Comparison of ENCODE assay signal across 16 mouse cellular contexts in genomic region chr11:7473832-7474545, GRCm38 (mm10).
A peak's percentile ranks its signal among the peaks of the same experiment; 100 is the strongest.
DNase-seq lines count a peak whose midpoint lies in the region; ATAC-seq and TF ChIP-seq lines count a peak whose summit lies in the region.
"Had no signal": no experiment of that assay in that cellular context is flagged by ENCODE, and none has a peak within 500 bp of the region (broad histone marks: within the 10 kb centered on the region; RNA-seq: fewer than 3 reads in every experiment).

No protein-coding gene starts in this region.

- no peak for TF ChIP-seq CTCF in heart, postnatal 0 days (IDR thresholded peaks at IDR 0.05; ENCODE audit: low read depth)

- no peaks in the 10 kb centered on the region for H3K27me3 ChIP-seq in heart, embryonic 11.5 days (ENCODE audit: control insufficient read depth, insufficient read depth, low read length)
- H3K27me3 ChIP-seq in midbrain, embryonic 14.5 days (ENCODE audit: control insufficient read depth, insufficient read depth, low read length), result no peaks in the 10 kb centered on the region
- H3K27me3 ChIP-seq in midbrain, embryonic 15.5 days (replicated peaks), result no peaks in the 10 kb centered on the region
- no peaks in the 10 kb centered on the region for H3K27me3 ChIP-seq in heart, postnatal 0 days (ENCODE audit: control insufficient read depth, insufficient read depth, low read length)
- H3K27me3 ChIP-seq in neural tube, embryonic 15.5 days (replicated peaks), result no peaks in the 10 kb centered on the region
- H3K27me3 ChIP-seq: liver, embryonic 13.5 days had no signal

- no peak overlapping the region for H3K9ac ChIP-seq in heart, embryonic 11.5 days (ENCODE audit: low read depth, low read length)
- H3K9ac ChIP-seq in midbrain, embryonic 14.5 days (replicated peaks; ENCODE audit: low read length), result no peak overlapping the region
- no peak overlapping the region for H3K9ac ChIP-seq in midbrain, embryonic 15.5 days
- no peak overlapping the region for H3K9ac ChIP-seq in heart, postnatal 0 days (replicated peaks; ENCODE audit: low read depth, low read length)
- no peak overlapping the region for H3K9ac ChIP-seq in neural tube, embryonic 15.5 days (replicated peaks)
- H3K9ac ChIP-seq: forebrain, postnatal 0 days; hindbrain, embryonic 14.5 days; liver, embryonic 13.5 days had no signal

- no peak overlapping the region for H3K27ac ChIP-seq in heart, embryonic 11.5 days (ENCODE audit: low read depth, low read length)
- no peak overlapping the region for H3K27ac ChIP-seq in midbrain, embryonic 14.5 days (replicated peaks; ENCODE audit: low read depth, low read length)
- H3K27ac ChIP-seq in midbrain, embryonic 15.5 days, result no peak overlapping the region
- no peak overlapping the region for H3K27ac ChIP-seq in heart, postnatal 0 days (ENCODE audit: low read depth)
- H3K27ac ChIP-seq in neural tube, embryonic 15.5 days (replicated peaks), result no peak overlapping the region
- H3K27ac ChIP-seq: hindbrain, embryonic 14.5 days; liver, embryonic 13.5 days had no signal

- no peaks in the 10 kb centered on the region for H3K9me3 ChIP-seq in heart, embryonic 11.5 days (replicated peaks; ENCODE audit: control insufficient read depth, low read length)
- H3K9me3 ChIP-seq in midbrain, embryonic 14.5 days (ENCODE audit: control insufficient read depth, low read length), result no peaks in the 10 kb centered on the region
- H3K9me3 ChIP-seq in midbrain, embryonic 15.5 days, result no peaks in the 10 kb centered on the region
- no peaks in the 10 kb centered on the region for H3K9me3 ChIP-seq in heart, postnatal 0 days (replicated peaks; ENCODE audit: control insufficient read depth, low read length)
- H3K9me3 ChIP-seq in neural tube, embryonic 15.5 days (replicated peaks), result no peaks in the 10 kb centered on the region
- H3K9me3 ChIP-seq: liver, embryonic 13.5 days had no signal

- no peak overlapping the region for H3K4me3 ChIP-seq in heart, embryonic 11.5 days (ENCODE audit: low read depth, low read length)
- H3K4me3 ChIP-seq in midbrain, embryonic 14.5 days (replicated peaks; ENCODE audit: low read depth, low read length), result no peak overlapping the region
- no peak overlapping the region for H3K4me3 ChIP-seq in midbrain, embryonic 15.5 days
- no peak overlapping the region for H3K4me3 ChIP-seq in heart, postnatal 0 days (ENCODE audit: low read depth, low read length)
- no peak overlapping the region for H3K4me3 ChIP-seq in neural tube, embryonic 15.5 days (replicated peaks)
- H3K4me3 ChIP-seq: liver, embryonic 13.5 days had no signal

- intact Hi-C loops in heart, postnatal 14 days (cut with DNase I), result no loop called here

- no peak for DNase-seq in heart, postnatal 14 days
- peak; percentile 9 for DNase-seq in midbrain, embryonic 14.5 days
- peak; percentile 34 for DNase-seq in heart, postnatal 0 days (ENCODE audit: low spot score)
- no peak for DNase-seq in cerebellum, adult 18-20 months
- DNase-seq: cerebellum, adult 2 months; forebrain, postnatal 0 days; gastrocnemius, postnatal 14 days; kidney, postnatal 10 days; left cerebral cortex, postnatal 4 days; liver, embryonic 13.5 days; right cerebral cortex, adult 18-20 months; thymus, adult 18-20 months had no signal

- H3K4me1 ChIP-seq in heart, embryonic 11.5 days (ENCODE audit: control insufficient read depth, insufficient read depth, low read length), result peaks cover 6% of the 10 kb centered on the region
- H3K4me1 ChIP-seq in midbrain, embryonic 14.5 days (ENCODE audit: control insufficient read depth, insufficient read depth, low read length), result no peaks in the 10 kb centered on the region
- no peaks in the 10 kb centered on the region for H3K4me1 ChIP-seq in midbrain, embryonic 15.5 days
- H3K4me1 ChIP-seq in heart, postnatal 0 days (ENCODE audit: control insufficient read depth, insufficient read depth), result peaks cover 8% of the 10 kb centered on the region; the same call in 1 of the 2 replicates
- H3K4me1 ChIP-seq in neural tube, embryonic 15.5 days, result no peaks in the 10 kb centered on the region
- H3K4me1 ChIP-seq: liver, embryonic 13.5 days had no signal

- no peaks in the 10 kb centered on the region for H3K36me3 ChIP-seq in heart, embryonic 11.5 days (ENCODE audit: control insufficient read depth, insufficient read depth, low read length)
- no peaks in the 10 kb centered on the region for H3K36me3 ChIP-seq in midbrain, embryonic 14.5 days (ENCODE audit: control insufficient read depth, insufficient read depth, low read length)
- no peaks in the 10 kb centered on the region for H3K36me3 ChIP-seq in midbrain, embryonic 15.5 days (replicated peaks)
- no peaks in the 10 kb centered on the region for H3K36me3 ChIP-seq in heart, postnatal 0 days (replicated peaks; ENCODE audit: control insufficient read depth, insufficient read depth, low read length)
- H3K36me3 ChIP-seq in neural tube, embryonic 15.5 days, result no peaks in the 10 kb centered on the region
- H3K36me3 ChIP-seq: liver, embryonic 13.5 days had no signal

- WGBS in heart, embryonic 11.5 days (ENCODE audit: insufficient replicate concordance), result 56% methylated on average over 7 of the region's 7 CpGs
- WGBS in midbrain, embryonic 14.5 days, result 89% methylated on average over 7 of the region's 7 CpGs
- 85% methylated on average over 7 of the region's 7 CpGs for WGBS in midbrain, embryonic 15.5 days
- WGBS in heart, postnatal 0 days, result 23% methylated on average over 7 of the region's 7 CpGs
- 85% methylated on average over 7 of the region's 7 CpGs for WGBS in neural tube, embryonic 15.5 days

- no peak for TF ChIP-seq EP300 in heart, postnatal 0 days (IDR thresholded peaks at IDR 0.05; ENCODE audit: low read depth)

- 0 out of 2 replicates have a peak, but pooled peaks have one; percentile 35 for ATAC-seq in heart, embryonic 11.5 days (replicated peaks; ENCODE audit: insufficient number of reproducible peaks, low FRiP score, low TSS enrichment)
- no peak for ATAC-seq in midbrain, embryonic 14.5 days (ENCODE audit: low FRiP score, low TSS enrichment)
- no peak for ATAC-seq in midbrain, embryonic 15.5 days (replicated peaks)
- peak; percentile 74 for ATAC-seq in heart, postnatal 0 days (ENCODE audit: insufficient read depth, low read depth)
- no peak for ATAC-seq in neural tube, embryonic 15.5 days (ENCODE audit: low FRiP score)
- ATAC-seq: forebrain, postnatal 0 days had no signal

- H3K4me2 ChIP-seq in heart, embryonic 11.5 days, result no peak overlapping the region
- no peak overlapping the region for H3K4me2 ChIP-seq in midbrain, embryonic 14.5 days (ENCODE audit: low read length)
- H3K4me2 ChIP-seq in midbrain, embryonic 15.5 days, result no peak overlapping the region
- no peak overlapping the region for H3K4me2 ChIP-seq in heart, postnatal 0 days (ENCODE audit: low read depth, low read length)
- no peak overlapping the region for H3K4me2 ChIP-seq in neural tube, embryonic 15.5 days
- H3K4me2 ChIP-seq: hindbrain, embryonic 14.5 days; liver, embryonic 13.5 days had no signal

Comparison
In these comparisons a context has a peak if more than half of its experiments do, and no peak if none do; other contexts are left out.
1. DNase-seq: peak in midbrain, embryonic 14.5 days (single experiment) and heart, postnatal 0 days (single experiment); none in heart, postnatal 14 days (0 of 2) and cerebellum, adult 18-20 months (0 of 2).
2. ATAC-seq: peak in heart, embryonic 11.5 days (single experiment) and heart, postnatal 0 days (single experiment); none in midbrain, embryonic 14.5 days (single experiment), midbrain, embryonic 15.5 days (single experiment) and neural tube, embryonic 15.5 days (single experiment).